Mouse (Mus musculus) bone marrow, adult 2 months (tissue): ENCODE results near the gene Gm10964. TPM values are rescaled to one million over a fixed set of nuclear protein-coding genes. Genes with fewer than 3 reads are reported as not detected.

Experiments
- H3K27ac ChIP-seq: fragments of 200-500 bp; 2 replicates; pipeline ENCODE4 v1.5.1; 2012; ENCODE audit warnings: low read depth, mild to moderate bottlenecking, control low read depth, inconsistent platforms, low read length; ENCODE audit not compliant: control insufficient read depth, poor library complexity, insufficient read depth
- H3K4me1 ChIP-seq: fragments of 200-500 bp; 2 replicates; pipeline ENCODE4 v1.6.1; 2011; ENCODE audit warnings: low read length; ENCODE audit not compliant: control insufficient read depth, insufficient read depth
- H3K4me3 ChIP-seq: fragments of 200-500 bp; replicated peaks from 2 replicates; pipeline ENCODE3; 2011; ENCODE audit warnings: mild to moderate bottlenecking, low read depth, low read length, control low read depth; ENCODE audit not compliant: control insufficient read depth
- CTCF ChIP-seq: fragments of 200-500 bp; IDR thresholded peaks from 2 replicates; pipeline ENCODE4 v1.5.1; 2011; ENCODE audit warnings: low read length, control low read depth; ENCODE audit not compliant: control insufficient read depth, insufficient read depth
- POLR2A ChIP-seq: fragments of 200-500 bp; IDR thresholded peaks from 2 replicates; pipeline ENCODE4 v1.6.1; 2011; ENCODE audit warnings: low read depth, mild to moderate bottlenecking, control low read depth, low read length, borderline replicate concordance; ENCODE audit not compliant: control insufficient read depth
- WGBS: fragments of 180-500 bp; shearing (Covaris S2); methylation state at CpG from one replicate; pipeline ENCODE4 v1.1.7; 2018; 5-methylcytosine and 5-hydroxymethylcytosine counted together
- polyA plus RNA-seq: library from polyadenylated mRNA; stranded (reverse); fragments of >200 nt; gene quantifications from 2 replicates; pipeline ENCODE4 v1.2.4, GENCODE M21; 2011; ENCODE audit warnings: low replicate concordance; ENCODE audit not compliant: missing spikeins, insufficient read depth, insufficient read length

Gm10964 gene
- polyA plus RNA-seq, 1 experiment = not detected

DNA sequence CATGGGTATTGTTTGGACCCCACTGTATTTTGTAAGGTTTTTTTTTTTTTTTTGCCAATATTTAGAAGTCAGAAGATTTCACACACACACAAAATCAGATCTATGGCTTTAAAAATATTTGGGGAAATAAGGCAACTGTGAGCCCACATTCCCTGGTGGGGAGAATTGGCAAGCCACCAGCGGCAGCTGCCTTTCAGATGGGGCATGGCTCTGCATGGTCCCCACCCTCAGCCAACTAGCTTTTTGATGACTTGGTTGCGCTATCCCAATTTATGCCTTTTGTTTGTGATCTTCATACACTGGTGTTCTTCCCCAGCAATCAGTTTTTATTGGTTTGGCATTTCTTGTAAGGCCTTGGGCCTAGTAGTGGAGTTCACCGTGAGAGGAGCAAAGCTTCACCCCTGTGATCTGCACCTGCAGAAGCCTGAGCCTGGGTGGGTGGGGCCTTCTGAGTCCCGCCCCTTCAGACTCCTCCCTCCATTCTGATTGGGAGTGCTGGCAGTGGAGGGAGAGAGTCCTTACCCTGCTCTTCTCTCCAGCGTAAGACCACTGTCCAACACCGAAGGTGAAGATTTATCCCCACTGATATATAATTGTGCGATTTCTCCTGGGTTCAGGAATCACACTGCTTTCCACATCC lies 24.8 kb upstream of the Gm10964 start:
- Histone ChIP-seq H3K27ac (no peak overlapping the region), H3K4me3 (no peak overlapping the region), H3K4me1 (no peaks in the 10 kb centered on the region; the same call in 1 of the 2 replicates)
- TF ChIP-seq POLR2A (no peak), CTCF (no peak)
- WGBS = 80% methylated on average over 7 of the region's 7 CpGs

DNA sequence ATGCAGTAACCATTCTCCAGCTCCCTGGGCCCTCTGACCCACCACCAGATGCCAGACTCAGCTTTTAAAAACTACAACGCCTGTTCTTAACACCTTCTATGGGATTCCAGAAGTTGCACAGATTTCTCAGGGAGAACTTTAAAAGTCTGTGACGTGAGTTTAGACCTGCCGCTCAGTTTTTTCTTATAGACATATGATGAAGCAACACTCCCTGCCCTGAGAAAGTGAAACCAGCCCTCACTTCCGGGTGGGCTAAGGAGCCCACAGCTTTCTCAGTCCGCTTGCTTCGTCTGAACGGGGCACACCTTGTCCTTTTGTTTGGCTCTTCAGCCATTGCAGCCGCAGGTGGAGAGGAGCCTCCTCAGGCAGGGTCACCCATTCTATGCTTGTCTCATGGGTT lies 24.2 kb upstream of the Gm10964 start:
- Histone ChIP-seq H3K4me1 (no peaks in the 10 kb centered on the region; the same call in 1 of the 2 replicates), H3K27ac (no peak overlapping the region)
- 51% methylated on average over 8 of the region's 8 CpGs for WGBS

DNA sequence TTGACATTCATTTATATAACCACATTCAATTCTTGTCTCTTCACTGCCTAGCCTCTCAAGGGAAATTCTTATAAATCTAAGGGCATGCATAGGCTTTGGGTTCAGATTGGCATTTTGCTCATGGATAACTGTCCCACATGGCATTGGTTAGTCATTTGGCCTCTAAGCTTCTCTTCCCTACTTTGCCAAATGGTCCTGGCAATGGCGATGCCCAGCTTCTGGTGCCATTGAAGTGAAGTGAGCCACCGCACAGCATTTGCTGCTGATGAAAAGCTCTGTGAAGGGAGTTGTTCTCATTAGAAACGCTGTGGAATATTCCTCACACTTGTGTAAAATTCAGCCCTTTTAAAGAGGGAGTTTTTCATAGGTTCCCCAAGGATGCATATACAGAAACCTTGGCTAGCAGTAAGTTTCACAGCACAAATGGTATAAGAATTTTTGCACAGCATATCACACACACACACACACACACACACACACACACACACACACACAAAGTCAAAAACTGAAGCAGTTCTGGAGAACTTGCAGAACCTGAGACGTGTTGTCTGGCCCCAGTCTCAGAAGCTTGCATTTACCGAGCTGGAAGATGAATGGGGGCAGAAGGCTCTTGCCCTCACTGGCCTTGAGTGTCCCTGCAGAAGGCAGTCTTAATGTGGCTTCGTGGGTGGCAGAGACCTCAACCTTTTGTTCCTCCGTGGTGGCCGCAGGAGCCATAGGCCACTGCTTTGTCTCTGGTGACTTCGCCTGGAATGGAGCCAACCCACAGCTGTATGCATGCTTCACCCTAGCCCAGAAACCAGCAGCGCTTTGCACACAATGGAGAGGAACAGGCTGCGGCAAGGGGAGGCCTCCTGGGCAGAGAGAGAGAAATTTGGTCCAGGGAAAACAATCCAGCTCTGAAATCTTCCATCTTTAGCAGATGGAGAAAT lies 23.1 kb upstream of the Gm10964 start:
- 35% methylated on average over 11 of the region's 11 CpGs for WGBS
- TF ChIP-seq POLR2A (no peak), CTCF (no peak)
- H3K4me1 ChIP-seq = no peaks in the 10 kb centered on the region; the same call in 1 of the 2 replicates
- no peak overlapping the region for H3K4me3 ChIP-seq
- H3K27ac ChIP-seq = no peak overlapping the region

More for the DNA sequence above, 24.2 kb upstream of the Gm10964 start:
- TF ChIP-seq POLR2A = no peak
- TF ChIP-seq CTCF = no peak
- no peak overlapping the region for H3K4me3 ChIP-seq

DNA sequence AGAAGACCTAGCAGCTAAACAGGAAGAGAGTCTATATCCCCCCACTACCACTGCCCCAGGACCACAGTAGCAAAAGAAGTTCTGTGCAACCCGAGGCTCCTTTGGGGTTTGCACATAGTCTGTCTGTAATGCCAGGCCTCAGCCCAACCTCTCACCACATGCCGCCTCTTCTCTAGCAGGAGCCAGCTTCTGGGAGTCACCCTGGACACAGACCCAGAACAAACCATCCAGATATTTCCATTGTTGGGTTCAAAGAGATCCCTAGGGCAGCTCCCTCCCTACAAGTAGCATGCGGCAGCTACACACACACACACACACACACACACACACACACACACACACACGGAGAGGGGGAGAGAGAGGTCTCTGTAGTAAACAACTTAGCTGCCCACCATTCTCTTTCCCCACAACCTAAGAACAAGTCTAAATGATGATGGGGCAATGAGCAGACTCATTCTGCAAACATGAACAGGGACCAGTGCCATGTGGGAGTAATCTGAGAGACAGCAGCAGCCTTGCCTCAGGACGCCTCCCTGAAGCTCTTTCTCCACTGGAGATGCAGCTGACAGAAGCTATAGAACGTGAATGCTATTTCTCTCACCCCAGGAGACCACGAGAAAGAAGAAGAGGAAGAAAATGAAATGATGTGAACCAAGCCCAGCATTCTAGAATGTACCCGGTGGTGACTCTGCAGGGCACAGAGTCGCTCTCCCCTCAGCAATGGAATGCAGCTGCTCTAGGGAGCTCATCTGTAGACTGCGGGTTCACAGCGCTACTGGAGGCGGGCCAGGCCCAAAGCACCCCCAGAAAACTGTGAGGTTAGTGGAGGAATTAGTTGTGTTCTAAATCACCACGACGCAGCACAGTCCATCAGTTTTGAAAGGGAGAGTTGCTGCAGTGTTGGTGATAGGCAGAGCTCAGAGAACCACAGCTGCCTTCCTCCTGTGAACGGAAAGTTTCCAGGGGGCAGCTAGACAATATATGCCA lies 22.1 kb upstream of the Gm10964 start:
- Histone ChIP-seq H3K4me1 (no peaks in the 10 kb centered on the region; the same call in 1 of the 2 replicates), H3K27ac (no peak overlapping the region), H3K4me3 (no peak overlapping the region)
- TF ChIP-seq POLR2A (no peak), CTCF (no peak)
- WGBS = 56% methylated on average over 15 of the region's 15 CpGs

DNA sequence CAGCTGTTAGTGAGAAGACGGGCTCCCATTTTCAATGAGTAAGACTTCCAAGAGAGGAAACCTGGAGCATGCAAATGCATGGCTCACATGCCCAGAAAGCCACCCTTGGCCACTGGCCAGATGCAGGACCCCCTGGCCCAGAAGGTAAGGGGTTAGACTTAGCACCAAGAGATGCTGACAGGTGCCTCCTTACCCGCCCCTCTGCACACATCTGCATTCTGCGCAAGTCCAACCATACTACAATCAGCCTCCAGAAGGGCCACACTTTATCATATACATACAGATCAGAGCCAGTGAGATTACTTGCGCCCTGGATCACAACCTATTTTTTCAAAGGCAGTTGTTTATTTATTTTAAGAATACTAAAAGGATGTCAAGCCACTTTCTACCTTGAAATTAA lies 20.4 kb upstream of the Gm10964 start:
- Histone ChIP-seq H3K27ac (no peak overlapping the region), H3K4me3 (no peak overlapping the region), H3K4me1 (no peaks in the 10 kb centered on the region; the same call in 1 of the 2 replicates)
- 75% methylated on average over 4 of the region's 4 CpGs for WGBS
- TF ChIP-seq CTCF (no peak), POLR2A (no peak)

DNA sequence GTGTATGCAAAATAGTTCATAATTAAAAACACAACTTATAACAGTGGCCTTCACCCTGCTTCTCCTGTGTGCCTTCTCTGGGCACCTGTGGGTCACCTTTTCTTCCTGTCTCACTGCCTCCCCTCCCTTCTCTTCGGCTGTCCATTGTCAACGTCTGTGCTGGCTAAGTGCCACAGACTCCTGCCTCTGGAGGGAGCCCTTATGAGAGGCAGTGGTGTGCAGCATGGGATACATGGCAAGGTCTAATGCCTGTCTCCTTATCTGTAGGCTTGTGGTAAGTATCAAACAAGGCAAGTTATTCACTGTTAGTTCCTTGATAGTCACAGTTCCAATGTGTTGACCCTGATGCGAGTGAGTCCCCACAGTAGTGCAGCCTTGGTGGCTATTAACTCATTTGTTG lies 15.0 kb upstream of the Gm10964 start:
- Histone ChIP-seq H3K4me1 (no peaks in the 10 kb centered on the region), H3K4me3 (no peak overlapping the region), H3K27ac (no peak overlapping the region)
- 40% methylated on average over 3 of the region's 3 CpGs for WGBS
- TF ChIP-seq CTCF (no peak), POLR2A (no peak)

DNA sequence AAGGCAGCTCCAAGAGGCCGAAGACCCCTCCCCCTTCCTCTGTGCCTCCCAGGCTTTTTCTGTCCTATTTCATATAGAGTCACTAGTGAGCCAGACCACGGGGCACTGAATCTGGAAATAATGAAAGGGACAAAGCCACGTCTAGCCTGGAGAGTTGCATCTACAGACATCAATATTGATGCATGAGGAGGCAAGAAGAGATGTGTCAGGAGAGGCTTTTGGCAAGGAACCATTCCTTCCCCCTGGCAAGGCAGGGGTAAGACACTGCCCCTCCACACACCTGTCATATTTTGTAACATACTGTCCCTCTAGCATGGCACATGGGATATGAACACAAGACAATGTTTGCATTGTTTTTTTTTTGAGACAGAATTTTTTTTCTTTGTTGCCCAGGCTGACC lies 12.5 kb upstream of the Gm10964 start:
- no peak overlapping the region for H3K27ac ChIP-seq
- H3K4me1 ChIP-seq = no peaks in the 10 kb centered on the region
- no peak overlapping the region for H3K4me3 ChIP-seq
- WGBS = 63% methylated on average over 3 of the region's 3 CpGs
- TF ChIP-seq CTCF (no peak), POLR2A (no peak)

DNA sequence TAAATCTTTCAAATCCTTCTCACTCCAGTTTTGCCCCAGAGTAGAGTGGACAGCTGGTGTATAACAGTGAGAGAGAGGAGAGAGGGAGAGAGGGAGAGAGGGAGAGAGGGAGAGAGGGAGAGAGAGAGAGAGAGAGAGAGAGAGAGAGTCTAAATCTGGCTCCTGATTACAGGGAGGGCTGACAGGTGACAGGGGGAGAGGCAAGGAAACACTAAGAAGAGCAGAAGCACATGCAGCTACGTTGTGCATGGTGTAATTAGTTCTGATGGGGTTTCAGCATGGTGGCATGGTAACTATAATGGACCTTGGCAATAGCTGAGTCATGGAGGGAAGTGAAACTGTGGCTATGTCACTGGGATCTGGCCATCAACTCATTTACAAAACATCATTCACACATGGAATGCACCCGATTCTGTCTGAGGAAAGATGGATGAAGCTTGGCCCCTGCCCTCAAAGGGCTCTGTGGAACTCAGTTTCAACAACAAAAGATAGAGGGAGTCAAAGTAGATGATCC lies 11.3 kb upstream of the Gm10964 start:
- Histone ChIP-seq H3K4me3 (no peak overlapping the region), H3K27ac (no peak overlapping the region), H3K4me1 (no peaks in the 10 kb centered on the region)
- 25% methylated on average over 2 of the region's 2 CpGs for WGBS
- TF ChIP-seq CTCF (no peak), POLR2A (no peak)
